Mouse (Mus musculus): ENCODE data around the gene Ifit3.
"Not testable (repeated sequence)": the region's sequence is repeated elsewhere in the genome, so short reads cannot be mapped to it uniquely, and the experiment has no call there.

The Ifit3 gene

DNA sequence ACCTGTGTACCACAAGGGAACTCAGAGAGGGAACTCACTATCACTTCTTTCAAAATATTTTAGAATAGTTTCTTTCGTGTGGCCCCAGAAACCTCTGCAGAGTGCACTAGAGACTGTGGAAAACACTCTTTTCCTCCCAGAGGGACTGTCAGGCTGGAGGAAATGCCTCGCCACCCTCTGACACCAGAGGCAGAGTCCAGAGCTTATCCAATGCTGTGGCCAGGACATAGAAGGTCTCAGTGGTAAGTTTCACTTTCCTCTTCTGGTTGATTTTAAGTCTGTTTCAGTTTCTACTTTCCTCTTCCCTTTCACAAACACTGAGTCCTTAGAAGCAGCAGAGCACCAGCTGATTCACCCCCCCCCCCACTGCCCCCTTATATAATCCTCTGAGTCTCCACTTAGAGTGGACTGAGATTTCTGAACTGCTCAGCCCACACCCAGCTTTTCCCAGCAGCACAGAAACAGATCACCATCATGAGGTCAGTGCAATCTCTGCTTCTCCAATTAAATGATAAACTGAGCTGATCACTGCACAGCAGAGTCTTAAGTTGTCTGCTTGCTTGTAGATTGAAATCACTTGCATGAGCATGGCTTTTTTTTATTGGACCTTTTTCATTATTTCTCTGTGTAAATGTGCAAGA is at the start of gene Ifit3:
Gene Ifit3, plus strand, starts transcription at position 406 of the 641 bp plus-strand sequence.
- DNase-seq, result peak; percentile 52

DNA sequence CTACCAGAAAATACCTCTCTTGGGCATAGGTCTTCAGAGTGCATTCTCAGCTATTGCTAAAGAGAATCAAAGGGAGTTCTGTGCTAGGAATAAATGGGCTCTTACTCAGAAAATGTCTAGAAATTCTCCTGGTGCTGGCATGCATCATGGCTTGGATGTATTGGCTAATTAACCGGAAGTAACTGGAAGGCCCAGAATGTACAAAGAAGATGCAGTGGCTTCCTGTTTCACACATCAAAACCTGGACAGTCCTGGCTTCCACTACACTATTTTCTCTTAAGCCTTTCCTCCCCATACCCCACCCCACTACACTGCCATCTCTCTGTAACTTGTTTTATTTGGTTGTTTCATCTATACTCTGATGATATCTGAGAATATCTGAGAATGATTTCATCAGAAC is 43.9 kb upstream of the Ifit3 start:
- DNase-seq, result no peak

DNA sequence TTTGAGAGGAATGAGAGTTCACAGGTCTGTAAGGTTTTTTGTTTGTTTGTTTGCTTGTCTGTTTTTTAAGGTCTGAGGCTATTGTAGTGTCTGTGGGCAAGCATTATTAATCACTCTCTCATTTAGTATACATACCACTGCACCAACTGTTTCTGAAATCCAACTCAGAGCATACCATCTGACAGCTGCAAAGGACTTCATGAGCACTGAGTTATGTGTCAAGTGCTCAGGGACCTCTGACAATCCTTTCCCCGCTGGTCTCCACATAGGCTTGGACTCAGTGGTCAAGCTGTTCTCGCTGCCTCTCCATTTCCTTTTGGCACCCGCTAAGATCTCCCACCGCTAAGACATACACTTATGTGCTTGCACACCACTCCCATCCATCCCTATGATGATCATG is 37.1 kb upstream of the Ifit3 start:
- DNase-seq, result no peak

DNA sequence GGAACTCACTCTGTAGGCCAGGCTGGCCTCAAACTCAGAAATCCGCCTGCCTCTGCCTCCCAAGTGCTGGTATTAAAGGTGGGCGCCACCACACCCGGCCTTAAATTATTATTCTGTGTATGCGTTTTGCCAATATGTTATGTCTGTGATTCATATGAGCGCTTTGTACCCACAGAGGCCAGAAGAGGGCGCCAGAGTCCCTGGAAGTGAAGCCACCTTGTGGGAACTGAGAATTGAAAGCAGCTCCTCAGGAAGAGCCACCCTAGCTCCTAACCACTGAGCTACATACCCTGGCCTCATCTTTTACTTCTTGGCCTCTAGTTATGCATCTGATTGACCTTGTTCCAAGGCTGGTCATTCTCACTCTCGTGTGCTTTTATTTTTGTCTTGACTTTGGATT is 35.4 kb upstream of the Ifit3 start:
- DNase-seq, result peak; percentile 79

DNA sequence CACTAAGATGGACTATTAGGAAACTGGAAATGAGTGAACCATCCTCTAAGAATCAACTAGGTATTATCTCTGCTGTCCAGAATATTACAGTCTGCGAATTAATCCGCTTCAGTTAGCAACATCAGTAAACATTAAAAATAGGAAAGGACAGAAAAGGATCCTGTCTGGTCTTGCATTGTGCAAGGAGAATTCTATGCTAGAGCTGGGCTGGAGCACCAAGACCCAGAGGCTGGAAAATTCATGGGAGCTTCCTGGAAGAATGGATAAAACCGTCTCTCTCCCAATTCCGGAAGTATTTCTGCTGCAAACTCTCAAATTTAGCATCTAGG is 33.2 kb upstream of the Ifit3 start:
- no peak for DNase-seq

DNA sequence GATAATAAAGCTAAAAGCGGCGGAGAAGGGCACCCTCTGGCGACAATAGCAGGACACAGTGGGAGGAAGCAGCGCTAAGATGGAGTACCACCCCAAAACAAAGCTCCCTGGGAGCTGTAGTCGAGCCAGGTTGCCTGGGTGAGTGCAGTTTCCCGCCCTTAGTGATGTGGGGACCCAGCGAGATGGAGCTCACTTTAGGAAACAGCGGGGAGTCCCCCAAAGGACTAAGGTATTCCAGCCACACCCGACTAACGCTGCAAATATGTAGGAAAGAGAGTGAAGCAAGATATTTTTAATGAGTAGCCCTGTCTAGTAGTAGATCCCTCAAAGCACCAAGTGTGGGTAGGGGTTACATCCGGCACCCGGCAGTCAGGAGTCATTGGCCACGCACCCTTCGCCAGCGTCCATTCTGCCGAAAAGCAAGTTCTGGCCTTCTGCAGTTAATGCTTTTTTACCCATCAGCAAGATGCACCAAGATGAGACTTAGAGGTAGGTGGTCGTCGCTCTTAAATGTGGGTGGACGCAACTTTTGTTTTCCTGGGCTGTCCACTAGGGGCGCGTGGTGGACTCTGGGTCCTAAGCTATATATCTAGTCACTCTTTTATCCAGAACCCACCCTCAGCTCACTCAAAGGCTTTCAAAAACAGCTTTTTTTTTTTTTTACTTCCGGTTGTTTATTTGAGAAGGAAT is 32.7 kb upstream of the Ifit3 start, which contains the start of gene Ifit2:
Gene Ifit2, plus strand, starts transcription at position 161 of the 690 bp plus-strand sequence.
- DNase-seq, result peak; percentile 69

DNA sequence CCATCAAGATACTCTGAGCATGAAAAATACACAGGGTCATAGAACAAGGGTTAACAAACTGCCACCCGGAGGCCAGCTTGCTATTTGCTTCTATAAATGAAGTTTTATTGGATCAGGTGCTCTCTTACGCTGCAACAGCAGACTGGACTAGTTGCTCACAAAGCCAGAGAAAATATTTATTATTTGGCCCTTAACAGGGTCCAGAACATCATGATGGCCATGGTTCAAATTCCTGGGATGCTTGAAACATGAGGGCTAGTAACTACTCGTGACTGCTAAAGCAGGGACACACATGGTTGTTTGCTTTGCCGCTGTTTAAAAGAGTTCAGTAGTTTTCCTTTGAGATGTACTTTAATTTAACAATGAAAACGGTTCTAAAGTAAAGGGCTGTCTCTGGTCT is 31.4 kb upstream of the Ifit3 start:
- peak; percentile 72 for DNase-seq

DNA sequence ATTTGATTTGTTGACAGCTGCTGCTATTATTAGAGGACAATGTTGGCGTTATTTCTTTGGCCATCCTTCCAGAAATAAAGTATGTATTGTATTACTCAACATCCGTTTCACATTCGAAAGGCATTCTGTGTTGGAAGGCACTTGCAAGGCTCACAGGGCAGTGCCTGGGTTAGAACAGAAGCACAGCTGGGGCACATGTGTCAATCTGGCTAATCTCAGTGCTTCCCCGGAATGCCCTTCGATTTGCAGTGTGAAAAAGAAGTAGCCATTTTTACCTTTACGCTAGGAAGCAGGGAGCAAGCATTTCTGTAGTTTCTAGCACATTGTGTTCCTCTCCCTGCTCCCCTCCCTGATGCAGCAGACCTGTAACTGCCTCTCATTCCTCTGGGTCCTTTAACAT is 30.3 kb upstream of the Ifit3 start:
- no peak for DNase-seq

GRCm38 (mm10) chr19:34553522-34553921 is 29.8 kb upstream of the Ifit3 start:
- no peak for DNase-seq

DNA sequence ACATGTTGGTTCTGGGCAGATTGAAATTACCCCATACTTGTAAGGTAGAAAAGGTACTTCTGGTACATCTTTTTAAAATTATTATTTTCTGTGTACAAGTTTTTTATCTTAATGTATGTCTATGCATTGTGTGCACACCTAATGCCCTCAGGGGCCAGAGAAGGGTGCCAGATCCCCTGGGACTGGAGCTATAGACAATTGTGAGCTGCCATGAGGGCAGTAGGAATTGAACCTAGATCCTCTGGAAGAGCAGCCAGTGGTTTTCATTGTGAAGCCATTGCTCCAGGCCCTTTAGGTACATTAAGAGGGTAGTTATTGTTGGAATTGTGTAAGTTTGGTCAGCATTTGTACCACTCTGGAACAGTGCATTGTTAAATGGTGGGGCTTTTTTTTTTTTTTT is 29.3 kb upstream of the Ifit3 start:
- no peak for DNase-seq

- no peak for DNase-seq
Observed at GRCm38 (mm10) chr19:34556621-34557020, 26.7 kb upstream of the Ifit3 start.

GRCm38 (mm10) chr19:34562556-34562955 is 20.8 kb upstream of the Ifit3 start:
- no peak for DNase-seq

GRCm38 (mm10) chr19:34566178-34566784 is 17.1 kb upstream of the Ifit3 start:
- DNase-seq, result no peak

GRCm38 (mm10) chr19:34568988-34569895 is 14.1 kb upstream of the Ifit3 start:
- peak; percentile 43 for DNase-seq

- peak; percentile 12 for DNase-seq
Observed at GRCm38 (mm10) chr19:34569896-34570476, 13.3 kb upstream of the Ifit3 start.

- no peak for DNase-seq
Observed at GRCm38 (mm10) chr19:34571080-34571479, 12.3 kb upstream of the Ifit3 start.

DNA sequence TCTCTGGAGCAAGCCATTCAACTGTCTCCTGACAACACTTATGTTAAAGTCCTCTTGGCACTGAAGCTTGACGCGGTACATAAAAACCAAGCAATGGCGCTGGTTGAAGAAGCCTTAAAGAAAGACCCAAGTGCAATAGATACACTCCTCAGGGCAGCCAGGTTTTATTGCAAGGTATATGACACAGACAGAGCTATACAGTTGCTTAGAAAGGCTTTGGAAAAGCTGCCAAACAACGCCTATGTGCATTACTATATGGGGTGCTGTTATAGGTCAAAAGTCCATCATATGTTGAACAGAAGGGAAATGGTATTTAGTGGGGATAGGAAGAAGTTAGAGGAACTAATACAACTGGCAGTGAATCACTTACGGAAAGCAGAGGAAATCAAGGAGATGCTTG is 9.7 kb upstream of the Ifit3 start:
- no peak for DNase-seq

DNA sequence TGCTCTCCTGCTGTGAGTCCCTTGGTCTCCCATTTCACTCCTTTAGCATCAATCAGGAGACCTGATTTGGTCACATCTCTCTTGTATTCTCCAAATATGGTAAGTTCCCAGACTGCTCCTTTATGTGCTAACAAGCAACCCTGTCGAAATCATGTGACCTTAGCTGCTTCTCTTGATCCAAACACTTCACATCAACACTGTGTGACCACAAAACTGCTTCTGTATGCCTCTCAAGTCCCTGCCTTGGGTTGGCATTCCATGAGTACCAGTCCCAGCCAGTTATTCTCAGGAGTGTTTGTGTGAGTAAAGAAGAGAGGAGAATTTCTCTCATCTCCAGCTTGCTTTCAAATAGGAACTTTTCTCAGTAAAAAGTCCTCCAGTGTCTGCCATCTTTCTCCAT is 6.2 kb upstream of the Ifit3 start:
- no peak for DNase-seq

DNA sequence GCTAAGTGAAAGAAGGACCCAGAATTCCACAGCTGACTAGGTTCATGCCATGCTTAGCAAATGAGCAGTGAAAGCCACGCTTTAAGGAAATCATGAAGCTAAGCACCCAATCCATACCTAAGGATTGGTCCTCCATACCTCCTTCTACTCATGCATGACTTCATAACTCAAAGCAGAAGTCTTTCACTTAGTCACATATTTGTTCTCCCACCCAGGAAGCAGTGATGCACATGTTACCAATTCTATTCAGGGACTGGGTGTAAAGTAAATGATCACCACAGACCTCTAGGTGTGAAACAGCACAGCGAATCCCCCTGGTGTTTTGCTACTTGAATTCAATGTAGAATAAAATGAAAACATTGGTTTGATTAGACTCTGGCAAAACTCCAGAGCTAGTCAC is 635 bp upstream of the Ifit3 start:
- DNase-seq, result not testable (repeated sequence)

DNA sequence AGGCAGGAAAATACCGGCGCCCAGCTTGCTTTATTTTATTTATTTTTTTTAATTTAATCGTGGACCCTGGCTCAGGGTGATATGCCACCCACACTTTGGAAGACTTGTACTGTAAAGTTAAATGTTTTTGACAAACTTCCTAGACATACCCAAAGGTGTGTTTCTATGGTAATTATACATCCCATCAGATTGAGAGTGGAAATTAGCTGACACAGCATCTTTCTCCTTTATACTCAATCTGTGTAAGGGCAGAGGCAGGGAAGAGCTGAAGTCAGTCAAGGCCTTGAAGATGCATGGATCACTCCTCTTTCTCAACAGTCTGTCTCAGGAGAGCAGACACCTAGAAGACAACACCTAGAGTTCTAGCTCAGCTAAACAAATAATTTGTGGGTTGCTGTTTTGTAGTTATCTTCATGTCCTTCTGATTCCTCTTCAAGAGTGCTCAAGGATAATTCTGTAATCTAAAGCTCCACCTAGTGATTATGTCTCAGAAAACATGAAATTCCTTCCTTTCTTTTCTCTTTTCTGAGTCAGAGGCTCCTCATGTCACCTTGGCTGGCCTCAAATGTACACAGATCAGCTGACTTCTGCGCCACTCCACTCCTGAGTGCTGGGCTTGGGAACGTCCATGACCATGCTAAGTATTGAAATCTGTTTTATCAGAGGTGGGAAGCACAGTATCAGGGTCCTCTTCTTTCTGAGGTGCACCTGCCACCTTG is 2.6 kb downstream of the Ifit3 start:
- not testable (repeated sequence) for DNase-seq

DNA sequence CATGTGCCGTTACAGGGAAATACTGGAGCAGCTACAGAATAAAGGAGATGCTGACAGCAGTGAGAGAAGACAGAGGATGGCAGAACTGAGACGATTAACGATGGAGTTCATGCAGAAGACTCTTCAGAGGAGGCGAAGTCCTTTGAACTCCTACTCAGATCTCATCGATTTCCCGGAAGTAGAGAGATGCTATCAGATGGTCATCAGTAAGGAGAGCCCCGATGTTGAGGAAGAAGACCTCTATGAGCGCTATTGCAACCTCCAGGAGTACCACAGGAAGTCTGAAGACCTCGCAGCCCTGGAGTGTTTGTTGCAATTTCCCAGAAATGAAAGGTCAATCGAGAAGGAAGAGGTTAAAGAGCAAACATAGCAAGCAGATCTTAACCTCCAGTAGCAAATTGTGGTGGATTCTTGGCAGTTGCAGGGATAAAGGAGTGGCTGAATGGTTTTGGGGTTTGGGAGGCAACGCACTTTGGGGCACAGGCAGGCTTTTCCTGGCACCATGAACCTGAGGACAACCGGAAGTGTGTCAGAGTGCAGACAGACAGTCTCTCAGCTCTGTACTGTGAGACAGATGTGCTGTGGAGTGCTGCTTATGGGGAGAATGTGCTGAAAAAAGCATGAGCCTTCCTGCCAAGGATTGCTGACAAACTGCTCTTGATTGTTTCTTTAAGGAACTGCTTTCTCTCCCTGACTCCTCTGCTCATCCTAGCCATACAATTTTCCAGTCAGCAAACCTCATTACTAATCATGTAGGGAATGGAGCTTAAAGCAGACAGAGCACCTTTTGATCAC is 4.8 kb downstream of the Ifit3 start:
- DNase-seq, result not testable (repeated sequence)
